Mouse (Mus musculus) MEL (cell line): ENCODE measurements around the gene Ntn3. TPM values are rescaled to one million over a fixed set of nuclear protein-coding genes. Genes with fewer than 3 reads are reported as not detected.

ENCODE experiments used
- DNase-seq: peaks from one replicate; pipeline ENCODE4 v3.0.0; 2011; ENCODE audit warnings: low read depth, low spot score
- H3K27ac ChIP-seq: 2 replicates; pipeline ENCODE4 v1.5.1; 2012; ENCODE audit warnings: low read depth, mild to moderate bottlenecking, control low read depth, low read length, moderate library complexity; ENCODE audit not compliant: control insufficient read depth
- H3K27me3 ChIP-seq, 2 experiments: fragments of 150-350 bp in 1 of 2; sonication (generic) in 1 of 2; 2 replicates each; pipeline ENCODE4 v1.6.1; 2012; ENCODE audit warnings: low read length in 2 of 2, mild to moderate bottlenecking in 2 of 2, improper control_type of control experiment in 1 of 2, moderate library complexity in 1 of 2; ENCODE audit not compliant: insufficient read depth in 2 of 2, control insufficient read depth in 1 of 2
- H3K36me3 ChIP-seq, 2 experiments: 2 replicates each; pipeline ENCODE4 v1.6.1; 2012 to 2014; ENCODE audit warnings: low read length in 2 of 2, improper control_type of control experiment in 1 of 2, inconsistent platforms in 1 of 2, mild to moderate bottlenecking in 1 of 2; ENCODE audit not compliant: insufficient read depth in 2 of 2, control insufficient read depth in 1 of 2
- H3K4me1 ChIP-seq, 2 experiments: fragments of 150-350 bp in 1 of 2; sonication (generic) in 1 of 2; 2 replicates each; pipeline ENCODE4 v1.6.1; 2012; ENCODE audit warnings: low read length in 2 of 2, improper control_type of control experiment in 1 of 2, mild to moderate bottlenecking in 1 of 2; ENCODE audit not compliant: insufficient read depth in 2 of 2, control insufficient read depth in 1 of 2
- H3K4me3 ChIP-seq, 2 experiments: fragments of 150-350 bp in 1 of 2; sonication (generic) in 1 of 2; 2 replicates each; pipeline ENCODE4 v1.5.1; 2012; ENCODE audit warnings: low read depth in 2 of 2, low read length in 2 of 2, mild to moderate bottlenecking in 2 of 2, moderate library complexity in 2 of 2, control low read depth in 1 of 2, improper control_type of control experiment in 1 of 2; ENCODE audit not compliant: control insufficient read depth in 1 of 2, insufficient read depth in 1 of 2
- H3K79me2 ChIP-seq: 2 replicates; pipeline ENCODE4 v1.6.1; 2012; ENCODE audit warnings: mild to moderate bottlenecking, low read length, moderate library complexity; ENCODE audit not compliant: control insufficient read depth, poor library complexity, insufficient read depth
- H3K9ac ChIP-seq: 2 replicates; pipeline ENCODE4 v1.6.1; 2012; ENCODE audit warnings: low read depth, mild to moderate bottlenecking, control low read depth, low read length, moderate library complexity; ENCODE audit not compliant: control insufficient read depth, poor library complexity, severe bottlenecking
- H3K9me3 ChIP-seq: fragments of 150-350 bp; sonication (generic); replicated peaks from 2 replicates; pipeline ENCODE4 v1.6.1; 2012; ENCODE audit warnings: mild to moderate bottlenecking, low read length, improper control_type of control experiment, moderate library complexity; ENCODE audit not compliant: insufficient read depth
- BHLHE40 ChIP-seq: IDR thresholded peaks from 2 replicates; pipeline ENCODE4 v1.6.1; 2012; ENCODE audit warnings: low read depth, mild to moderate bottlenecking, inconsistent platforms, low read length, improper control_type of control experiment, borderline replicate concordance
- CHD2 ChIP-seq: IDR thresholded peaks from 2 replicates; pipeline ENCODE4 v1.6.1; 2011; ENCODE audit warnings: low read length, improper control_type of control experiment
- CTCF ChIP-seq, 3 experiments: IDR thresholded peaks in 2 of 3; conservative IDR thresholded peaks in 1 of 3; 2 replicates each; pipeline ENCODE4 v1.5.1; 2011 to 2012; ENCODE audit warnings: low read length in 3 of 3, low read depth in 2 of 3, mild to moderate bottlenecking in 2 of 3, improper control_type of control experiment in 1 of 3, inconsistent platforms in 1 of 3, mixed read lengths in 1 of 3, moderate library complexity in 1 of 3; ENCODE audit not compliant: control insufficient read depth in 1 of 3, insufficient read depth in 1 of 3, poor library complexity in 1 of 3, severe bottlenecking in 1 of 3
- EP300 ChIP-seq, 2 experiments: IDR thresholded peaks; 2 replicates each; pipeline ENCODE4 v1.6.1; 2011; ENCODE audit warnings: improper control_type of control experiment in 2 of 2, low read length in 2 of 2, low read depth in 1 of 2, mild to moderate bottlenecking in 1 of 2
- ETS1 ChIP-seq: IDR thresholded peaks from 2 replicates; pipeline ENCODE4 v1.6.1; 2012; ENCODE audit warnings: low read depth, mild to moderate bottlenecking, inconsistent platforms, low read length, improper control_type of control experiment, moderate library complexity
- GABPA ChIP-seq: IDR thresholded peaks from 2 replicates; pipeline ENCODE4 v1.6.1; 2012; ENCODE audit warnings: low read depth, mild to moderate bottlenecking, inconsistent platforms, low read length, improper control_type of control experiment, moderate library complexity
- GATA1 ChIP-seq: IDR thresholded peaks from 2 replicates; pipeline ENCODE4 v1.6.1; 2011; ENCODE audit warnings: low read depth, low read length, improper control_type of control experiment
- KAT2A ChIP-seq: conservative IDR thresholded peaks from 2 replicates; pipeline ENCODE4 v1.6.1; 2012; ENCODE audit warnings: low read depth, low read length, improper control_type of control experiment, inconsistent platforms
- MAZ ChIP-seq: IDR thresholded peaks from 2 replicates; pipeline ENCODE4 v1.6.1; 2012; ENCODE audit warnings: low read depth, mild to moderate bottlenecking, inconsistent platforms, low read length, improper control_type of control experiment
- MEF2A ChIP-seq: IDR thresholded peaks from 2 replicates; pipeline ENCODE4 v1.6.1; 2014; ENCODE audit warnings: low read depth, mild to moderate bottlenecking, inconsistent platforms, low read length, improper control_type of control experiment; ENCODE audit not compliant: poor library complexity, insufficient replicate concordance, severe bottlenecking; ENCODE audit errors: extremely low read depth
- MXI1 ChIP-seq: IDR thresholded peaks from 2 replicates; pipeline ENCODE4 v1.6.1; 2011; ENCODE audit warnings: mild to moderate bottlenecking, low read depth, low read length, improper control_type of control experiment
- MYB ChIP-seq: IDR thresholded peaks from 2 replicates; pipeline ENCODE4 v1.6.1; 2011; ENCODE audit warnings: mild to moderate bottlenecking, low read depth, low read length, improper control_type of control experiment
- POLR2A ChIP-seq, 2 experiments: IDR thresholded peaks; 2 replicates each; pipeline ENCODE4 v1.6.1; 2011 to 2012; ENCODE audit warnings: low read length in 2 of 2, mild to moderate bottlenecking in 2 of 2, control low read depth in 1 of 2, improper control_type of control experiment in 1 of 2, low read depth in 1 of 2, moderate library complexity in 1 of 2; ENCODE audit not compliant: control insufficient read depth in 1 of 2, insufficient read depth in 1 of 2, poor library complexity in 1 of 2
- POLR2AphosphoS2 ChIP-seq: IDR thresholded peaks from 2 replicates; pipeline ENCODE4 v1.6.1; 2011; ENCODE audit warnings: low read length, improper control_type of control experiment
- POLR2AphosphoS5 ChIP-seq: IDR thresholded peaks from 2 replicates; pipeline ENCODE4 v1.6.1; 2012; ENCODE audit warnings: low read depth, borderline replicate concordance, mild to moderate bottlenecking, inconsistent platforms, low read length, moderate library complexity, mixed read lengths
- RAD21 ChIP-seq: IDR thresholded peaks from 2 replicates; pipeline ENCODE4 v1.6.1; 2011; ENCODE audit warnings: mild to moderate bottlenecking, low read depth, low read length, improper control_type of control experiment
- SIN3A ChIP-seq: IDR thresholded peaks from 2 replicates; pipeline ENCODE4 v1.6.1; 2012; ENCODE audit warnings: low read length, improper control_type of control experiment, inconsistent platforms
- TAL1 ChIP-seq: IDR thresholded peaks from 2 replicates; pipeline ENCODE4 v1.6.1; 2012; ENCODE audit warnings: mild to moderate bottlenecking, inconsistent platforms, low read length, moderate library complexity, mixed read lengths
- UBTF ChIP-seq: IDR thresholded peaks from 2 replicates; pipeline ENCODE4 v1.6.1; 2012; ENCODE audit warnings: low read depth, mild to moderate bottlenecking, inconsistent platforms, low read length, improper control_type of control experiment, moderate library complexity, borderline replicate concordance; ENCODE audit not compliant: insufficient read depth
- USF2 ChIP-seq, 2 experiments: IDR thresholded peaks; 2 replicates each; pipeline ENCODE4 v1.6.1; 2011 to 2012; ENCODE audit warnings: improper control_type of control experiment in 2 of 2, low read length in 2 of 2, borderline replicate concordance in 1 of 2, inconsistent platforms in 1 of 2, low read depth in 1 of 2, mild to moderate bottlenecking in 1 of 2; ENCODE audit not compliant: insufficient read depth in 1 of 2
- ZMIZ1 ChIP-seq: IDR thresholded peaks from 2 replicates; pipeline ENCODE4 v1.6.1; 2012; ENCODE audit warnings: low read depth, mild to moderate bottlenecking, inconsistent platforms, low read length, improper control_type of control experiment, moderate library complexity
- ZNF384 ChIP-seq: IDR thresholded peaks from 2 replicates; pipeline ENCODE4 v1.6.1; 2012; ENCODE audit warnings: low read depth, mild to moderate bottlenecking, inconsistent platforms, low read length, improper control_type of control experiment
- polyA plus RNA-seq, 2 experiments: library from polyadenylated mRNA; stranded (reverse) in 1 of 2; unstranded in 1 of 2; fragments of >175 nt in 1 of 2; fragments of >200 nt in 1 of 2; gene quantifications; 2 replicates each; pipeline versions ENCODE4 v1.2.1 to v1.2.4; 2012; ENCODE audit warnings: low replicate concordance in 2 of 2, low read depth in 1 of 2; ENCODE audit not compliant: insufficient read length in 2 of 2, insufficient read depth in 1 of 2, missing spikeins in 1 of 2
- total RNA-seq: library from RNA; depleted of rRNA; stranded (reverse); fragments of 300-350 nt; gene quantifications from 2 replicates; pipeline ENCODE4 v1.2.3, GENCODE M21; 2012

The Ntn3 gene
- total and polyA plus RNA-seq, 3 experiments: 2.5 to 2.7 TPM; not detected in 1

DNA sequence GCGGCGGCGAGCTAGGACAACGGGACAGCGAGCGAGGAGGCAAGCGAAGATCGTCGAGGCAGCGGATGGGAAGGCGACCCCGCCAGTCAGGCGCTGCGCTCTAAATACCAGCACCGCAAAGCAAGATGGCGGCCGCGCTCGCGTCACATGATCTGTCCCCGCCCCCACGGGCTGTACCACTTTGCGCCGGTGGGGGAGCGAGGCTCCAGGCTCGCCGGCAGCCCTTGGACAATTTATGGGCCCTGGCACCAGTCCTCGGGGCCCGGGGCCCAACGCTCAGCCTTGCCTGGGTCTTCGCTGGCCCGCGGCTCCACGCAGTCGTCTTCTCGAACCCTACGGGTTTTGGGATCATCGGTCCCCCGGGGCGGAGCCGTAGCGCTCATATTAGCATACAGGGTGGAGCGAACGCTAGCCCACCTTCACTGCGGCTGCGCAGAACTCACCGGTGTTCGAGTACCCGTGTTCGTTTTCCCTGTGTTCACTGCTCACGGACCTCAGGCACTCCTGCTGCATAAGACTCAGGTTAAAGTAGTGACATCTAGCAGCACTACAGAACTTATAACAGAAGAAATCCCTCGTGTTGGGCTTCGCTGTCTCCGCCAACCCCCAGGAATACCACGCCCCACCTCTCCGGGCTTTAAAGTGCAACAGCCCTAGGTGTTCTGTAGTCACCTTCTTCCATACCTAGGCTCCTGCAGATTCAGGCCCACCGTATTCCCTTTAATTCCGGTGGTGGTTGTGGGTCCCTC lies 39.8 kb downstream of the Ntn3 start, which contains the start of gene Atp6v0c (continued):
- TF ChIP-seq MEF2A (no peak), UBTF (no peak), ZNF384 (no peak), KAT2A (no peak), POLR2AphosphoS2 (peak; percentile 94), TAL1 (no peak), CTCF (IDR thresholded peaks at IDR 0.05 in 2 of 3, conservative IDR thresholded peaks at IDR 0.05 in 1 of 3; ENCODE audit: control insufficient read depth in 1 of 3, insufficient read depth in 1 of 3, low read depth in 2 of 3, low read length in 3 of 3, poor library complexity in 1 of 3, severe bottlenecking in 1 of 3) (no peak), MYB (no peak), RAD21 (no peak), USF2 (IDR thresholded peaks at IDR 0.05; ENCODE audit: borderline replicate concordance in 1 of 2, insufficient read depth in 1 of 2, low read depth in 1 of 2, low read length in 2 of 2) (peak; percentile 26 to 69; a peak in 2 of 4 replicates), SIN3A (peak; percentile 79), POLR2AphosphoS5 (no peak), CHD2 (no peak)

DNA sequence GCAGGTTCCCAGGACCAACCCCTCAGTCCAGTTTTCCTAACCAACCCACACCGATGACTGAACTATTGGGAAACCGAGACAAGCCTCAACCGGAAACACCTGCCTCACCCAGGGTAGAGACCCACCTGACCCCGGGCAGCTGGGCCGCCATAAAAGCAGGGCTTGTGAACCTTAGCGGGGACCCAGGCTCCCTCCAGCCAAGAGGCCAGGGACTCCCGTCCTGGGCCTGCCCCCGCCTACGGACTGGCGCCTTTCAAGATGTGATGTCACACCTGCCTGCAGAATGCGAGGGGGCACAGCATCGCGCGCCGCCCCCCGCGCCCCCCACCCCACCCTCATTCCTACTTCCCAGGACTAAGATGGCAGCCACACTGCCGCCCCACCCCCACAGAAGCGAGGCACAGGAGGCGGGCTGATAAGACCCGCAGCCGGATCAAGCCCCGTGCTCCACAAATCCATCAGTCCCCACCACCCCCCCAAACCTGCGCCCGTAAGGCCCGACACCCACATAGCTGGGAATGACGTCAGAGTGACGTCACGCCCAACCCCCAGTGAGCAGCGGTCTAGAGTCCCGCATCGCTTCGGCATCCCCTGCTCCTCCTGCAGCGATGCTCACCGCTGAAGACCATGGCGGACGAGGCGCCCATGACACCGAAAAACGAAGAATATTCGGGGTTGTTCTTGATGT lies 40.6 kb downstream of the Ntn3 start:
- no peaks in the 10 kb centered on the region for H3K27me3 ChIP-seq
- H3K9ac ChIP-seq: peak overlapping the region; percentile 96
- H3K27ac ChIP-seq: peak overlapping the region; percentile 97
- H3K9me3 ChIP-seq: no peaks in the 10 kb centered on the region
- H3K4me3 ChIP-seq: peak overlapping the region; percentile 81 to 88
- peaks cover 4 to 28% of the 10 kb centered on the region in 2 experiments for H3K36me3 ChIP-seq
- TF ChIP-seq GABPA (peak; percentile 46; the same call in 1 of the 2 replicates), RAD21 (no peak), MAZ (peak; percentile 53; the same call in 1 of the 2 replicates), ZMIZ1 (peak; percentile 64; the same call in 1 of the 2 replicates), EP300 (IDR thresholded peaks at IDR 0.05; ENCODE audit: low read depth in 1 of 2, low read length in 2 of 2) (0 out of 4 replicates have a peak, but pooled peaks of 1 of the 2 experiments have one; percentile 8), POLR2A (IDR thresholded peaks at IDR 0.05; ENCODE audit: control insufficient read depth in 1 of 2, insufficient read depth in 1 of 2, low read depth in 1 of 2, low read length in 2 of 2, poor library complexity in 1 of 2) (peak; percentile 18 to 36; a peak in 1 of 4 replicates), GATA1 (no peak), BHLHE40 (0 out of 2 replicates have a peak, but pooled peaks have one; percentile 2), ETS1 (peak; percentile 44; the same call in 1 of the 2 replicates), MXI1 (peak; percentile 31)
- TF ChIP-seq, all 39 proteins: peak for 8
- DNase-seq: peak; percentile 85
- peaks cover 34% of the 10 kb centered on the region for H3K79me2 ChIP-seq
- peaks cover 11 to 33% of the 10 kb centered on the region in 2 experiments for H3K4me1 ChIP-seq
